Mouse (Mus musculus) spleen, embryonic (tissue): ENCODE data around the gene Sec23b.
"Not testable (repeated sequence)": the region's sequence is repeated elsewhere in the genome, so short reads cannot be mapped to it uniquely, and the experiment has no call there.

Experiments used
- CTCF ChIA-PET: fragments of 350-600 bp; sonication (Branson Sonifier 250); formaldehyde crosslinking; loops from one replicate; lab custom pipeline; 2022; lab: Charles Lee

Sec23b gene

DNA sequence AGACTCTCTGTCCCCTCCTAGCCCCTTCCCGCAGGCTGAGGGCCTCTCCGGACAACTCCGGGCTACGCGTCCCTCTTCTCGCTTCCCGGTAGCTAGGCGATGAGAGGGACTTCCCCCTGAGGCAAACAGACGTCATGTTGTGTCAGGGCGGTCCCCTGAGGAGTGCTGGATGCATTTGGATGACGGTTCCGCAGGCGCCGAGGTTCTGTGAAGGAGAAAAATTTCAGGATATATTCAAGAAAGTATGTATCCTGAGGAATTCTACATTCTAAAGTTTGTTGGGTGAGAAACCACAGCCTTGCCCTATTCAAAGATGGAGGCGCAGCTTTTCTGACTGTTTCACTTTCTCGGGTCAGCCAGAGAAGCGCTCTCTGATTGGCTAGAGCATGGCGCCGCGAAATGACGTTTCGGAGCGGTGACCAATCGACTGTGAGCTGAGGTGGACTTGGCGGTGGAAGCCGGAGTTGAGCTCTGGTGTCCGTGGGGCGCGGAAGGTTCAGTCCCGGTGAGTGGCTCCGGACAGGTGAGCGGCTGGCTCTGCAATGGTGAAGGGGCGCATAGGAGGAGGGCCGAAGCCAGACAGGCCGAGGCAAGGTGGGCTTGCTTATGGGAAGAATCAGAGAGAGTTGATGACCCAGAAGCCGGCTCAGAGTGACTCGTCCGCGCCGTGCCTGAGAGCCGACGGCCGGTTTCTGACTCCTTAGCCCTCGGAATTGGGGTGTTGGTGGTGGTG is at the start of gene Sec23b:
Gene Sec23b, plus strand, starts transcription at position 410 of the 733 bp plus-strand sequence.
- CTCF ChIA-PET = interaction anchor here (0.5 kb wide), 1 partner anchor 22 kb away, joined by 4 read pairs; no protein-coding TSS in a partner anchor

DNA sequence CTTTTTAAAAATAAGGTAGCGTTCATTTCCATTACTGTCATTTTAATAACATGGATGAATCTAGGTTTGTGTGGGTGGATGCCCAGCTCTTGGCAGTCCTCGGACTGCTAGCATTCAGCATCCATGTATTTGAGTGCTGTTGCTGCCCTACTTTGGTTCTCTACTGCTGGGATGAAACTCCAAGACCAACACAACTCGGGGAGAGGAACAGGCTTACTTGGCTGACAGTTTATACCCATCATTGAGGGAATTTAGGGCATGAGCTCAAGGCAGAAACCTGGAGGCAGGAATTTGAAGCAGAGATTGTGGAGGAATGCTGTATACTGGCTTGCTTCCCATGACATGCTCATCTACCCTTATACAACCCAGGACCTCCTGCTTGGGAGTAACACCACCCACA is 41.4 kb upstream of the Sec23b start:
- CTCF ChIA-PET = no interaction called here

DNA sequence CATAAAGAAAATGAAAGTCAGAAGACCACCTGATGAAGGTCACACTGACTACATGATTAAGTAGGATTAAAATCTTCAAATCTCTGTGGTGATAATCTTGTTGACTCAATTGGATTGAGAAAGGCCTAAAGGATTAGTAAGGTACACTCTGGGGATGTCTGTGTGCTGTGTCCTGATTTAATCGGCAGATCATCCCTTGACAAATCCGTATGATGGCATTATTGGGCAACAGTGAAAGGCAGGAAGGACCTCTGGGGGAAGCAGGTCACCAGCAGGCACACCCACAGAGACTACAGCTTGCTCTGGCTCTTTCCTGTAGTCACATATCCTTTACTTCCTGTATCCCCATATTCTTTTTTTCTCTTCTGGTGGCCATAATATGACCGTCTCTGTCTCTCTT is 36.3 kb upstream of the Sec23b start:
- CTCF ChIA-PET = no interaction called here

DNA sequence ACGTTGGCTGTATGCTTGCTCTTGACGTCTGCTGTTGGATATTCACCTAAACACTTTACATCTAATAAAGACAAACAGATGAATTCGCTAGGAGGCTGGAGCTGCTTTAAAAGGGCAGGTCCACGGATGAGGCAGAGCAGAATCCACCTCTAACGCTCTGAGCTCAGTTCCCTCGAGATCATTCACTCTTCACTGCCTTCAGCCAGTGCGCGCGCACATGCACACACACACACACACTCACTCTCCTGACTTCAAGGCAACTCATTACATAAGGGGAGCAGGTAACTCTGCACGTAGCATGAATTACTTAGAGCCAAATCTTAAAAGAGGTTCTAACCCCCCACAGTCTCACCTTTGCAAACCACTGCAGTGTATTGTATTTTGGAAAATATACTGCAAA is 30.2 kb upstream of the Sec23b start:
- CTCF ChIA-PET = no interaction called here

DNA sequence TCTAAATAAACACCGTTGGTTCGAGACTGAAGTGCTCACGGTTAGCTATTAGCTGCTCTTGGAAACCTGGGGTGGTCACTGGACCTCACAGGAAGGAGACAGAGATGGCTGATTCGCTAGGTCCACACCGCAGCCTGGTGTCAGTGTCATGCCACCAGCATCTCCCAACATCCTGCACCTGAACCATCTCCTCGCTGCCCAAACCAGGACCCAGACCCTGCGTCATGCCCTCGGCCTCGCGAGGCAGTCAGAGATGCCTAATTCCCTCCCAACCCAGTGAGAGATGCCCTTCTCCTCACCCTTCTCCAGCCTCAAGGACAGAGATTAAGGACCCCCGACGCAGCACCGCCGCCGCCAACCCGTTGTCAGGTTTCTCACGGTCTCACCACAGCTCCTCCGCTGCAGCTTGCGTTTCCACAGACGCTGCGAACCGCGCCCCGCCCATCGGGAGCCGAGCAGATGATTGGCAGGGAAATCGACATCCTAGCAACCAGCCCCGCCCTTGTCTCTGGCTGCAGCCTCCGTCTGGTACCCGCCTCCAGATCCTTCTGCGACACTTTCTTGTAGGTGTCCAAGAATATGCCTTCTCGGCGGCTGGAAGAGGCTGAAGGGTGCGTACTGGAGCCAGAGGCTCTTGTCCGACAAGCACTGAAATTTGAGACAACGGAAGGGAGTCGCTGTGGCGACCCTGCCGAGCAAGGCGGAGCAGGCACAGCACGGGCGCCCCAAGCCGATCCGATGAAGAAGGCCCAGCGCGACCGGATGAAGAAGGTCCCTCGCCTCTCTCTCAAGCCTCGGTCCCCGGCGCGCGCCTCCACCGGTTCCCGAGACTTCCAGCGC is 28.8 kb upstream of the Sec23b start, which contains the start of the genes Dzank1 and Polr3f:
Gene Dzank1, minus strand, starts transcription at position 434 of the 840 bp plus-strand sequence.
Gene Polr3f, plus strand, starts transcription at position 738 of the 840 bp plus-strand sequence.
- CTCF ChIA-PET = interaction anchor here (0.5 kb wide), 1 partner anchor 260 kb away, joined by 7 read pairs; no protein-coding TSS in a partner anchor

DNA sequence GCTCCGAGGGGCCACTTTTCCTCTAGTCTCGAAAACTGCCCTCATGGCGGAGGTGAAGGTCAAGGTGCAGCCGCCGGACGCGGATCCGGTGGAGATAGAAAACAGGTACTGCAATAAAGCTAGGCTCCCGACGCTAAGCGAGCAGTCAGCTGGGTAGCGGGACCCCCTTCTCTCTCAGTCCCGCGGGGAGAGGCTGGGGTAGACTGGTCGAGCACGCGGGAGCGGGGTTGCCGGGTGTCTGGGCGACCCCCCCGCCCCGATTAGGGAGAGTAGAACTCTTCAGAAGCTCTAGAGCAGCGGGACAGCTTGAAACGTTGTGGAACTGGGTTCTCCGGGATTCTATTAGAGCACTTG is 28.2 kb upstream of the Sec23b start:
- CTCF ChIA-PET = no interaction called here

DNA sequence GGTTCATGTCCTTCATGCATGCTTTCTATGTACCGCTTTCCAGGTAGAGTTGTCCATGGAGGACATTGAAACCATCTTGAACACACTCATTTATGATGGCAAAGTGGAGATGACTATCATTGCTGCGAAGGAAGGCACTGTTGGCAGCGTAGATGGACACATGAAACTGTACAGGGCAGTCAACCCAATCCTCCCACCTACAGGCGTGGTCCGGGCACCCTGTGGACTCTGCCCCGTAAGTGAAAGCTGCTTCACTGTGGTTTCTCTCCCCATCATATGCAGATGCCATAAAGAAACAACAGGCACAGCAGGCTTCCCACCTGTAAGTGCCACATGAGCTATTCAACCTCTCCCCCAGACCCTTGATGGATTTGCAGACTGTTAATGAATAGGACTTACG is 18.9 kb upstream of the Sec23b start:
- CTCF ChIA-PET = no interaction called here

DNA sequence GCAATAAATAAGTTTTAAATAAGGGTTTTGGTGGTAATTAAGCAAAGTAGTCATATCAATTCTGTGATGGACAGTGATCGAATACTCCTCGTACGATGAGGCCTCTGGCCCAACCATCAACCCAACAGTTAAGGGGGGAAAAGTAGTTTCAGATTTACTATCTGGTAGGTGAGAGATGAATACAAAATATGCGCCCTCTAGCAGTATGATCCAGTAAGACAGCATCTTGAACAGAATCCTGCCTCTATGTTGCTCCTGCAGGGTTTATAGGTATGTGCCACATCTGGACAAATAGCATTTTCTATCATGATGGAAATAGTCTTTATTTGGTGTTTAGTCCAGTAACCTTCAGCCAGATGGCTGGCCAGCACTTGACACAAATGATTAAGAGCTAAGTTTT is 14.8 kb upstream of the Sec23b start:
- CTCF ChIA-PET = no interaction called here

DNA sequence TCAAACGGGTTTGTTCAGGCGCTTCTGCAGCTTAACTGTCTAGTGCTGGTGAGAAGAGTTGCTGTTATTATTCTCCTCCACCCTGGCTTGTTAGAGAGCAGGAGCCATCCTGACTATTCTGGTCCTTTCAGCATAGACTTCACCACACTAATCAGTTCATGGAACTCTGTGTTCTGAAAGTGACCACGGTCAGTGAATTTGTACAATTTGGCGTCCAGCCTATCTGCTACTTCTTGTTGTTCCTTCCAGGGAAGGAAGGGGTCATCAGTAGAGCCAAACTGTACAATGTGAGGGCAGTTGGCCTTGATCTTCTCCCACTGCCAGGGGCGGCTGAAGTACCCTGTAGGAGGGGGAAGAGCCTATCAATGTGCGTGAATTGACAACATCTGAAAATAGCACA is 12.4 kb upstream of the Sec23b start:
- CTCF ChIA-PET = no interaction called here

DNA sequence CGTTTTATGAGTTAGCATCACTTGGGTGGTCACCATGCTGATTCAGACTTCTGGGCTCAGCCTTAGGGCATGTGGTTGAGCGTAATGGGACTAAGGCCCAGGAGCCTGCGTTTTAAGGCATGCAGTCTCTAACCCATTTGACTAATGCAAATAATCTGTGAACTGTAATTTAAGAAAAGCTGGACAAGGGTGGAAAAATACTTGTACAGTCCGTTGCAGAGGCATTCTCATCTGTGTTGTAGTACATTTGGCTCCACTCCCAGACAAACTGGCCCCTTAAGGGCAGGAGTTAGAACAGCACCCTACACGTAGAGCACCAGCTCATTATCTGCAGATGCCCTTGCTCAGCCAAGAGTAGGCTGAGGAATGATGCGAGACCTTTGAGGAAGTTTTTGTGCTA is 11.4 kb upstream of the Sec23b start:
- CTCF ChIA-PET = no interaction called here

DNA sequence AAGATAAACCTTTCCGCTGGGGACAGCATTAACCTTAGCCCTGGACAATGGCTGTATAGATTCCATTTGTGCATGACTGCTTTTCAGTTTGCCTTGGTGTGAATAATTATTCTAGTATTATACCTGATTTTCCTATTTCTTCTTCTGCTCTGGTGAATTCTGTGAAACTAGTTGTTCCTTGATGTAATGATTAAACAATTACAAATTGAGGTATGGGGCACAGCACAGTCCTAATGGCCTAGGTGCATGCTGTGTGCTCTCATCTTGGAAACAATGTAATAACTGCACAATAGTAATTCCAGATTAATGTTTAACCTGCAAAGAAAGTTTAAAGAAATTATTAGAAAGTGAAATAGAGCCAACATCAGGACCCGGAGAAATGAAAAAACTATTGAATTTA is 11.0 kb upstream of the Sec23b start:
- CTCF ChIA-PET = no interaction called here

DNA sequence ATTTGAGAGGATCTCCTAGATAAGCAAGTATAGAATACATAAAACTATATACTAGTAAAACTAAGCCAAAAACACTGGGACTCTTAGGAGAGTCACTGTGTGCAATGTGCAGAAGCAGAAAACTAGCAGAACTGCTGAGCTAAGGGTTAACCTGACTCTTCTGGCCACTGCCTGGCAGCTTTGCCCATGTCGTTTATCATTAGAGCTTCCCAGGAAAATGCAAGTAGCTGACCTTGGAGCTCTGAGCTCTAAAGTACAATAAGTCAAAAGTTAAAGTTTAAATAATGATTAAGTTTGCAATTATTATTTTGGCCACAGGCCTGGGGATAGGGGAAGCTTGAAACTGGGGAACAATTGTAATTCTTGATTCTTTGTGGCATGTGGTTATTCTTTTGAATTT is 10.5 kb upstream of the Sec23b start:
- CTCF ChIA-PET = no interaction called here

DNA sequence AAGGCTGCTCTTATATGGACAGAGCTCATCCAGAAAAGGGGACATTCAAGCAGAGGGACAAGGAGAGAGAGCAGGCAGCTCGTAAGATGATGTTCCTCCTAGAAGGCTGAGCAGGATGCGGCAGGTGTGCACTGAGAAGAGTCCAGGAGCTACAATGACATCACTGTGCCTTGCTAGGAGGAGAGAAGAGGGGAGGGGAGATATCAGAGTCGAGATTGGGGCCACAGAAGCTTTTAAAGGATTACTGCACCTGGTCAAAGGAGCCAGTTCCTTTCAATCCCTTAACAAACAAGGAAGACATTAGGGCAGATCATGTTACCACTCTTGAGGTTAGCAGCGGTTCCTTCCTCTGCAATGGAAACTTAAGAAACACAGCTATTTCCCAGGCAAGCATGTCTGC is 8.5 kb upstream of the Sec23b start:
- CTCF ChIA-PET = no interaction called here

DNA sequence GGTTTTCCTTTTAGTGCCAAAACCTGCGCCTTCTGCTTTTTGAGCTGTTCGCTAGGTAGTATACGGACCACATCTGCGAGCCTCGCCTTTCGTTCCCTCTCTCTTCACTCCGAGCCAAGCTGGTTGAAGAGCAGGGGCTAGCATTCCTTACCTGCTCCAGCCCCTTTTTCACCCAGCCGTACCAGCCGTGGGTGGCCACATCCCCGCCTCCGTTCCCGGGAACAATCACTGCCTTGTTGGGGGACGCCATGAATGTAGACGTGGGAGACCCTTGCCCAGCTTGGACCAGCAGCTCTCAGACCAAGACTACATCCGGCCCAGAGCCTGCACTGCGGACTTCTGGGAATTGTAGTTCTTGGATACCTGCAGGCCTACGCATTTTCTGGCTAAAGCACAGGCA is 5.5 kb upstream of the Sec23b start, which contains the start of gene Rbbp9:
Gene Rbbp9, minus strand, starts transcription at position 341 of the 400 bp plus-strand sequence.
- CTCF ChIA-PET = no interaction called here

DNA sequence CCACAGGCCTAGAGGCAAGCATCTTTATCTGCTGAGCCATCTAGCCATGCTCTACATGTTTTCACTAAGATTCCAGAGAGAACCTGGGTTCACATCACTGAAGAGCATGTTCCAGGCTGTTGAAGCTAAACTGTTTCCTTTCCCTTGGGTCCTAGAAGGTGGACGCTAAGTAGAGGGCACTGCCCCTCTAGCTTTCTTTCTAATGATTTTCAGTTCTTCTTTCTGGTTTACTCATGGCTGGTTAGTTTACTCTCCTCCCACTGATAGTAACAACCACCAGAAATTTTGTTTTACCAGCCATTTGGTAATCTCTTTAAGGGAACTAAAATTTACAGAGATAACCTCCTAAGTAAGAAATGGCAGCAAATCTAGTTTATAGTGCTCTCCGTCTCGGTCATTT is 2.1 kb upstream of the Sec23b start:
- CTCF ChIA-PET = no interaction called here

DNA sequence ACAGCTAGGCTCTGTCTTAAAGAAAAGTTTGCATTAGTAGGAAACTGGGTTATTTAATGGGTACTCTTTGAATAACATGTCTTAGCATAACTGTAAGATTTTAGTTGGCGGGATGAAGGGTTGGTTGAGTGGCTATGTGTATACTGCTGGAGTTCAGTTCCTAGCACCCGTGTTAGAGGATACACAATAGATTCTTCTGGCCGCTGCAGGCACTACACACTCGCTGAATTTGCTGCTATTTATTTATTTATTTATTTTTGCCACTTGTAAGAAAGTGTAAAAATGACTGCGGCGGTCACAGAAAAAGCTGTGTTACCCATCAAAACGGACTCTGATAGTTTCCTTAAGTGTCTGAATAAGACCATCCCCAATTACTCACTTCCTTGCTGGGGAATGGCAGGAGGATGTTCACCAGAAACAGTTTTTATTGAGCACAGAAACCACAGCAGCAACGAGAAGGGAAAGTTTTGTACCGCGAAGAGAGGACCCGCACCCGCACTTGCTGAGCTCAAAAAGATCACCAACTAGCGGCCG is 676 bp upstream of the Sec23b start:
- CTCF ChIA-PET = no interaction called here

DNA sequence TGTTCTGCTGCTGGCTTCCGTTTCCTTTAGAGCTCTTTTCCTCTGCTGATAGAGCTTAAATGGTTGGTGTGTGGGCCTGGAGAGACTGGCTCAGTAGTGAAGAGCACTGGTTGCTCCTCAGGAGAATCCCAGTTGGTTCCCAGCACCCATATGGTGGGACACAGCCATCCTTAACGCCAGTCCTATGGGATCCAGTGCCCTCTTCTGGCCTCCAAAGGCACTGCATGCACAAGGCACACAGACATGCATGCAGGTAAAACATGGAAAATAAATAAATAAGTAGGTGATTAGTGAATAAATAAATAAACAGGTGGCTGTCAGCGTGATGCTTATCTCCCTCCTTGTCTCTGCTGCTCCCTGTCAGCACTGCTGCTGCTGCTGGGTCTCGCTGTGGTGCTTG is 32.7 kb downstream of the Sec23b start:
- CTCF ChIA-PET = no interaction called here

DNA sequence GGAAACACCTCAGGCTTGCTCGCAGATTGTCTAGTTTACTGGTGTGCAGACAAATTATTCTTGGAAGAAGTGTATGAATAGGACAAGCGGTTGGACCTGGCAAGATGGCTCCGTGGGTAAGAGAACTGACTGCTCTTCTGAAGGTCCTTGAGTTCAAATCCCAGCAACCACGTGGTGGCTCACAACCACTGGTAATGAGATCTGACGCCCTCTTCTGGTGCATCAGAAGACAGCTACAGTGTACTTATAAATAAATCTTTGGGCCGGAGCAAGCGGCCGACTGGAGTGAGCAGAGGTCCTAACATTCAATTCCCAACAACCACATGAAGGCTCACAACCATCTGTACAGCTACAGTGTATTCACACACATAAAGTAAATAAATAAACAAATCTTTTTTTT is 37.0 kb downstream of the Sec23b start:
- CTCF ChIA-PET = not testable (repeated sequence)

DNA sequence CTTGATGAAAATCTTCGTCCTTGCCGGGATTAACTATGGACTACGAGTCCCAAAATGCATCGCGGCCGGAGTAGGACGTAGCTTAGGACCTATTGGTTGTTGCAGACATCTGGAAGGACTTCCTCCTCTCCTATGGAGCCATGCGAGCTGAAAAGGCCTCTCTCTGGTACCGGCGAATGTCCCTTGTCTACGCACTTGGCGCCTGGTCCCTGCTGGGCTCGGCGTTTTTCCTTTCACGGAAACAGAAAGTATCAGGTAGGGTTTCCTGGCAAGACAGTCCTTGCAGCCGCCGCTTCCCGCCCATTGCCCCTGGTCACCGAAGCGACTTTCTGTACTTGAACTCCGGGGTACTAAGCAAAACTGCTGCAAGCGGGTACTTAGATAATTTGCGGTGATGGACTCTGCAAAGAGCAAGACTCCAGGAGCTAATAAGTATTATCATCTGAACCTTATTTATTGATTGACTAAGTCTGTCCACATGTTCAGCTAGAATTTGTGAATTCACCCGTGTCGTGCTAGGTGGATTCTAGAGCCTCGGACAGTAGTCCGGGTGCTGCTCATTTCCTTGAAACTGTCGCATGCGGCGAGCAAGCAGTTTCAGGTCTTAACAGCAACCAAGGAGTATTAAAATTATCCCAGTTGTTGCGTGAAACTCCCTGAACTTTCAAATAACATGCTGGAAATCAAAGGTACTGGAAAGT is 38.1 kb downstream of the Sec23b start, which contains the start of gene Smim26:
Gene Smim26, plus strand, starts transcription at position 104 of the 701 bp plus-strand sequence.
- CTCF ChIA-PET = no interaction called here

DNA sequence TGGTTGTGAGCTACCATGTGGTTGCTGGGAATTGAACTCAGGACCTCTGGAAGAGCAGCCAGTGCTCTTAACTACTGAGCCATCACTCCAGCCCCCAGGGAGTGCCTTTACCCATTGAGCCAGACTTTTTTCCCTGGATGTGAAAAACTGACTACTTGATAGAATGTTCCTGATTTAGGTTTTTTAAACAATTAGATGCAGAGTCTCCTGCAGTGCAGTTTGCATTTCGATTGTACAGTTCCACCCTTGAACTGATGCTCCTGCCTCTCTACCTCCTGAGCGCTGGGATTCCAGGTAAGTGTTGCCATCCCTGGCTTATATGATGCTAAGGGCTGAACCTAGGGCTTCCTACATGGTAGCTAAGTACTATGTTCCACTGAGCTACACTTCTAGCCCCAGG is 42.0 kb downstream of the Sec23b start:
- CTCF ChIA-PET = no interaction called here

DNA sequence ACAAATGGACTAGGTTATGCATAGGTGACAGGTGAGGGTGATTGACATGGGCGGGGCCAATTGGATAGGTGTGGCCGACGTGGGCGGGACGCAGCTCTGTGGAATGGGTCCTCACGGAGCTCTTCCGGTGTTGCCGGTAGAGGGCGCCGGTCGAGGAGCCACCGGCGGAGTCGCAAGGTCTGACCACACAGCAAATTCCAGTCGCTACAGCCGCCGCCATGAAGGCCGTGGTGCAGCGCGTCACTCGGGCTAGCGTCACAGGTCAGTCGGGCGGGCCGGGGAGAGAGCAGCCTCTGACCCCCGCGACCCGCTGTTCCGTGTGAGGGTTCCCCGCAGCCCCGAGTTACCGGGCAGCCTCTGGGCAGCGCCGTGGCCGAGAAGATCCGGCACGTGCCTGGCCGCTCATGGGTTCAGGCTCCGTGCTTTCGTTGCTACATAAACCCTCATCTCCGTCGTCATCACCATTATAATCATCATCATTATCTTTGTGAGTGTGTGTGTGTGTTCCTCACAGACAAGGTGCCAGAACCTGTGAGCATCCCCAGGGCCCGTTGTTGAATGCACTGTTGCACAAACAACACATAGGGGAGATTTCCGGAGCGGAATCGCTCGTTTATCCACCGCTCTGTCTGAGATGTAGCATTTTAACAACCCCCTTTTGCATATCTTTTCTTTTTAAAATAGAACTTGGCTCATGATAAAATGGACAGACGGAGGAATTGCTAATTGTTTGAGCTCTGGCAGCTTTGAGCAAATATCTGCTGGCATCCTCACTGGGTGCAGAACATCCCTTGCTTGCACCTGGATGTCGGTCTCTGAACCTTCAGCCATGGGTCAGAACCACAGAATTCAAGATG is 44.0 kb downstream of the Sec23b start, which contains the start of gene Dtd1:
Gene Dtd1, plus strand, starts transcription at position 67 of the 857 bp plus-strand sequence.
- CTCF ChIA-PET = interaction anchor here (0.6 kb wide), 1 partner anchor 148 kb away, joined by 3 read pairs; no protein-coding TSS in a partner anchor
